Mouse (Mus musculus) intestine, postnatal 0 days (tissue): Measurements from ENCODE around the gene Gabbr1. TPM values are rescaled to one million over a fixed set of nuclear protein-coding genes. Genes with fewer than 3 reads are reported as not detected.

Experiments used
- ATAC-seq: fragments of 200-750 bp; cut with Nextera tagmentation; 2 replicates; pipeline ENCODE4 v1.8.0; 2017; ENCODE audit warnings: mild to moderate bottlenecking, moderate TSS enrichment, moderate library complexity
- H3K27ac ChIP-seq: fragments of 300-500 bp; sonication (generic); 2 replicates; pipeline ENCODE4 v1.5.1; 2014; ENCODE audit warnings: mild to moderate bottlenecking, low read depth, low read length, moderate library complexity
- H3K27me3 ChIP-seq: fragments of 300-500 bp; sonication (generic); replicated peaks from 2 replicates; pipeline ENCODE4 v1.6.1; 2014; ENCODE audit warnings: low read length, mixed read lengths; ENCODE audit not compliant: control insufficient read depth, insufficient read depth
- H3K36me3 ChIP-seq: fragments of 300-500 bp; sonication (generic); 2 replicates; pipeline ENCODE4 v1.6.1; 2014; ENCODE audit warnings: mild to moderate bottlenecking, moderate library complexity; ENCODE audit not compliant: control insufficient read depth, insufficient read depth
- H3K4me1 ChIP-seq: fragments of 300-500 bp; sonication (generic); replicated peaks from 2 replicates; pipeline ENCODE4 v1.6.1; 2014; ENCODE audit warnings: antibody characterized with exemption, low read length, mixed read lengths; ENCODE audit not compliant: control insufficient read depth, insufficient read depth
- H3K4me2 ChIP-seq: fragments of 300-500 bp; sonication (generic); replicated peaks from 2 replicates; pipeline ENCODE4 v1.6.1; 2014; ENCODE audit warnings: low read depth, mild to moderate bottlenecking, moderate library complexity
- H3K4me3 ChIP-seq: fragments of 300-500 bp; sonication (generic); 2 replicates; pipeline ENCODE4 v1.5.1; 2014; ENCODE audit warnings: low read depth, low read length
- H3K9ac ChIP-seq: fragments of 300-500 bp; sonication (generic); 2 replicates; pipeline ENCODE4 v1.6.1; 2014; ENCODE audit warnings: mild to moderate bottlenecking, low read depth, low read length
- H3K9me3 ChIP-seq: fragments of 300-500 bp; sonication (generic); 2 replicates; pipeline ENCODE4 v1.6.1; 2016; ENCODE audit warnings: mixed run types; ENCODE audit not compliant: control insufficient read depth
- CTCF ChIP-seq: sonication (generic); IDR thresholded peaks from 2 replicates; pipeline ENCODE4 v1.5.1; 2016; ENCODE audit warnings: low read depth, mild to moderate bottlenecking, control low read depth, antibody characterized with exemption, moderate library complexity
- WGBS: fragments of 180-500 bp; shearing (Covaris S2); extraction: QIAGEN DNeasy Blood & Tissue Kit; methylation state at CpG from one replicate; pipeline ENCODE4 v1.1.7; 2014; 5-methylcytosine and 5-hydroxymethylcytosine counted together
- polyA plus RNA-seq: library from polyadenylated mRNA; unstranded; fragments of >200 nt; fragmentation: Nextera tagmentation; extraction: Ambion mirVana; gene quantifications from 2 replicates; pipeline ENCODE4 v1.2.1, GENCODE M21; 2015

Gene Gabbr1
- polyA plus RNA-seq, 1 experiment from 2014 or later = 4.1 TPM

- no peaks in the 10 kb centered on the region for H3K9me3 ChIP-seq
- no peak for ATAC-seq
- 64% methylated on average over 9 of the region's 9 CpGs for WGBS
- no peak within 1 kb of the TSS for H3K4me3 ChIP-seq
- no peaks in the 10 kb centered on the region for H3K36me3 ChIP-seq
- no peak within 1 kb of the TSS for H3K27ac ChIP-seq
- TF ChIP-seq CTCF = no peak
- H3K27me3 ChIP-seq = no peaks in the 10 kb centered on the region
- H3K4me1 ChIP-seq = no peaks in the 10 kb centered on the region
- H3K9ac ChIP-seq = no peak within 1 kb of the TSS
- H3K4me2 ChIP-seq = no peak within 1 kb of the TSS
Observed at GRCm38 (mm10) chr17:37022628-37023576, 22.9 kb upstream of the Gabbr1 start, which contains the start of gene Mog. Mog (minus strand) TSS chr17:37023398.

- H3K27ac ChIP-seq = no peak overlapping the region
- no peaks in the 10 kb centered on the region for H3K4me1 ChIP-seq
- no peaks in the 10 kb centered on the region for H3K36me3 ChIP-seq
- no peaks in the 10 kb centered on the region for H3K27me3 ChIP-seq
- no peak overlapping the region for H3K9ac ChIP-seq
- H3K9me3 ChIP-seq = no peaks in the 10 kb centered on the region
- no peak overlapping the region for H3K4me3 ChIP-seq
- no peak for TF ChIP-seq CTCF
- ATAC-seq = no peak
- no peak overlapping the region for H3K4me2 ChIP-seq
- 84% methylated on average over 2 of the region's 2 CpGs for WGBS
Observed at GRCm38 (mm10) chr17:37026425-37026824, 19.3 kb upstream of the Gabbr1 start.

- Histone ChIP-seq H3K36me3 (no peaks in the 10 kb centered on the region), H3K27me3 (no peaks in the 10 kb centered on the region), H3K4me2 (no peak overlapping the region), H3K9ac (no peak overlapping the region), H3K4me3 (no peak overlapping the region), H3K27ac (no peak overlapping the region), H3K9me3 (no peaks in the 10 kb centered on the region), H3K4me1 (no peaks in the 10 kb centered on the region)
- ATAC-seq = no peak
- no peak for TF ChIP-seq CTCF
- 97% methylated on average over 4 of the region's 4 CpGs for WGBS
Observed at GRCm38 (mm10) chr17:37027486-37027885, 18.3 kb upstream of the Gabbr1 start.

- H3K4me2 ChIP-seq = peak overlapping the region; percentile 72
- no peaks in the 10 kb centered on the region for H3K27me3 ChIP-seq
- no peaks in the 10 kb centered on the region for H3K4me1 ChIP-seq
- peak overlapping the region; percentile 42 for H3K4me3 ChIP-seq
- H3K9me3 ChIP-seq = no peaks in the 10 kb centered on the region
- 15% methylated on average over 10 of the region's 10 CpGs for WGBS
- no peak for TF ChIP-seq CTCF
- H3K27ac ChIP-seq = peak overlapping the region; percentile 74
- H3K9ac ChIP-seq = no peak overlapping the region
- H3K36me3 ChIP-seq = no peaks in the 10 kb centered on the region
- no peak for ATAC-seq
Observed at GRCm38 (mm10) chr17:37028212-37028611, 17.6 kb upstream of the Gabbr1 start.

- under 1% methylated on average over 14 of the region's 14 CpGs for WGBS
- no peaks in the 10 kb centered on the region for H3K9me3 ChIP-seq
- H3K36me3 ChIP-seq = no peaks in the 10 kb centered on the region
- H3K4me3 ChIP-seq = peak overlapping the region; percentile 42
- no peaks in the 10 kb centered on the region for H3K4me1 ChIP-seq
- peak overlapping the region; percentile 74 for H3K27ac ChIP-seq
- H3K27me3 ChIP-seq = no peaks in the 10 kb centered on the region
- peak overlapping the region; percentile 72 for H3K4me2 ChIP-seq
- peak; percentile 96 for ATAC-seq
- TF ChIP-seq CTCF = no peak
- no peak overlapping the region; the same call in 1 of the 2 replicates for H3K9ac ChIP-seq
Observed at GRCm38 (mm10) chr17:37028683-37029120, 17.1 kb upstream of the Gabbr1 start.

GRCm38 (mm10) chr17:37029162-37029561, 16.6 kb upstream of the Gabbr1 start:
- TF ChIP-seq CTCF = no peak
- H3K4me3 ChIP-seq = peak overlapping the region; percentile 42
- no peaks in the 10 kb centered on the region for H3K27me3 ChIP-seq
- no peak for ATAC-seq
- peak overlapping the region; percentile 72 for H3K4me2 ChIP-seq
- H3K36me3 ChIP-seq = no peaks in the 10 kb centered on the region
- no peak overlapping the region for H3K9ac ChIP-seq
- no peaks in the 10 kb centered on the region for H3K4me1 ChIP-seq
- no peaks in the 10 kb centered on the region for H3K9me3 ChIP-seq
- peak overlapping the region; percentile 74; the same call in 1 of the 2 replicates for H3K27ac ChIP-seq
- 53% methylated on average over 8 of the region's 8 CpGs for WGBS
